Mouse (Mus musculus) embryonic facial prominence, embryonic 15.5 days (tissue): ENCODE data around the gene Gypa. TPM values are rescaled to one million over a fixed set of nuclear protein-coding genes. Genes with fewer than 3 reads are reported as not detected.

Experiments
- ATAC-seq: fragments of 200-750 bp; cut with Nextera tagmentation; 2 replicates; pipeline ENCODE4 v1.8.0; 2017; ENCODE audit warnings: low read depth, moderate TSS enrichment; ENCODE audit not compliant: insufficient number of reproducible peaks, low FRiP score, low TSS enrichment
- H3K27ac ChIP-seq: fragments of 300-500 bp; sonication (generic); replicated peaks from 2 replicates; pipeline ENCODE4 v1.5.1; 2015; ENCODE audit warnings: mild to moderate bottlenecking, inconsistent platforms
- H3K27me3 ChIP-seq: fragments of 300-500 bp; sonication (generic); 2 replicates; pipeline ENCODE4 v1.6.1; 2015; ENCODE audit warnings: inconsistent platforms
- H3K36me3 ChIP-seq: fragments of 300-500 bp; sonication (generic); 2 replicates; pipeline ENCODE4 v1.6.1; 2015; ENCODE audit warnings: mild to moderate bottlenecking, inconsistent platforms
- H3K4me1 ChIP-seq: fragments of 300-500 bp; sonication (generic); 2 replicates; pipeline ENCODE4 v1.6.1; 2015; ENCODE audit warnings: inconsistent platforms
- H3K4me2 ChIP-seq: fragments of 300-500 bp; sonication (generic); replicated peaks from 2 replicates; pipeline ENCODE4 v1.6.1; 2015; ENCODE audit warnings: mild to moderate bottlenecking, inconsistent platforms
- H3K4me3 ChIP-seq: fragments of 300-500 bp; sonication (generic); replicated peaks from 2 replicates; pipeline ENCODE4 v1.5.1; 2015; ENCODE audit warnings: mild to moderate bottlenecking, inconsistent platforms
- H3K9ac ChIP-seq: fragments of 300-500 bp; sonication (generic); 2 replicates; pipeline ENCODE4 v1.6.1; 2015; ENCODE audit warnings: inconsistent platforms
- H3K9me3 ChIP-seq: fragments of 300-500 bp; sonication (generic); replicated peaks from 2 replicates; pipeline ENCODE4 v1.6.1; 2016; ENCODE audit warnings: inconsistent platforms
- WGBS: fragments of 180-500 bp; shearing (Covaris S2); methylation state at CpG from one replicate; pipeline ENCODE4 v1.1.7; 2015; 5-methylcytosine and 5-hydroxymethylcytosine counted together
- polyA plus RNA-seq: library from polyadenylated mRNA; unstranded; fragments of >200 nt; fragmentation: Nextera tagmentation; extraction: Ambion mirVana; gene quantifications from 2 replicates; pipeline ENCODE4 v1.2.1, GENCODE M21; 2015

The Gypa gene
- polyA plus RNA-seq, 1 experiment from 2014 or later, result 3.8 TPM

GRCm38 (mm10) chr8:80550436-80550835, 56.9 kb downstream of the Gypa start:
- H3K4me1 ChIP-seq, result no peaks in the 10 kb centered on the region
- no peak overlapping the region for H3K4me2 ChIP-seq
- no peak for ATAC-seq
- H3K9ac ChIP-seq, result no peak overlapping the region
- H3K36me3 ChIP-seq, result no peaks in the 10 kb centered on the region
- H3K27me3 ChIP-seq, result no peaks in the 10 kb centered on the region
- H3K9me3 ChIP-seq, result no peaks in the 10 kb centered on the region
- H3K27ac ChIP-seq, result no peak overlapping the region
- no peak overlapping the region for H3K4me3 ChIP-seq

- H3K27me3 ChIP-seq, result no peaks in the 10 kb centered on the region
- 65% methylated on average over 3 of the region's 3 CpGs for WGBS
- H3K27ac ChIP-seq, result no peak overlapping the region
- H3K9ac ChIP-seq, result no peak overlapping the region
- ATAC-seq, result no peak
- H3K4me2 ChIP-seq, result no peak overlapping the region
- H3K9me3 ChIP-seq, result no peaks in the 10 kb centered on the region
- no peaks in the 10 kb centered on the region for H3K4me1 ChIP-seq
- no peak overlapping the region for H3K4me3 ChIP-seq
- no peaks in the 10 kb centered on the region for H3K36me3 ChIP-seq
Observed at GRCm38 (mm10) chr8:80551303-80551702, 57.7 kb downstream of the Gypa start.

GRCm38 (mm10) chr8:80554991-80555390, 61.4 kb downstream of the Gypa start:
- no peaks in the 10 kb centered on the region for H3K36me3 ChIP-seq
- no peak overlapping the region for H3K9ac ChIP-seq
- WGBS, result 78% methylated on average over 2 of the region's 2 CpGs
- H3K27ac ChIP-seq, result no peak overlapping the region
- no peaks in the 10 kb centered on the region for H3K4me1 ChIP-seq
- ATAC-seq, result no peak
- no peaks in the 10 kb centered on the region for H3K27me3 ChIP-seq
- H3K4me3 ChIP-seq, result no peak overlapping the region
- H3K4me2 ChIP-seq, result no peak overlapping the region
- no peaks in the 10 kb centered on the region for H3K9me3 ChIP-seq

Other genes starting within 250 kb of the Gypa start
- 0.05 and 0.08 TPM in 2 replicates for gene Frem3, start 117.3 kb downstream of the Gypa start, polyA plus RNA-seq
- gene Smarca5, start 245.7 kb downstream of the Gypa start, polyA plus RNA-seq, result 71.2 TPM in 2 replicates